Mouse (Mus musculus) frontal cortex, postnatal 14 days (tissue): ENCODE data around the gene Nfkb2.

ENCODE experiments used
- DNase-seq, 2 experiments: peaks; one replicate each; pipeline ENCODE4 v3.0.0; 2022; ENCODE audit warnings: low spot score in 2 of 2

The Nfkb2 gene

DNA sequence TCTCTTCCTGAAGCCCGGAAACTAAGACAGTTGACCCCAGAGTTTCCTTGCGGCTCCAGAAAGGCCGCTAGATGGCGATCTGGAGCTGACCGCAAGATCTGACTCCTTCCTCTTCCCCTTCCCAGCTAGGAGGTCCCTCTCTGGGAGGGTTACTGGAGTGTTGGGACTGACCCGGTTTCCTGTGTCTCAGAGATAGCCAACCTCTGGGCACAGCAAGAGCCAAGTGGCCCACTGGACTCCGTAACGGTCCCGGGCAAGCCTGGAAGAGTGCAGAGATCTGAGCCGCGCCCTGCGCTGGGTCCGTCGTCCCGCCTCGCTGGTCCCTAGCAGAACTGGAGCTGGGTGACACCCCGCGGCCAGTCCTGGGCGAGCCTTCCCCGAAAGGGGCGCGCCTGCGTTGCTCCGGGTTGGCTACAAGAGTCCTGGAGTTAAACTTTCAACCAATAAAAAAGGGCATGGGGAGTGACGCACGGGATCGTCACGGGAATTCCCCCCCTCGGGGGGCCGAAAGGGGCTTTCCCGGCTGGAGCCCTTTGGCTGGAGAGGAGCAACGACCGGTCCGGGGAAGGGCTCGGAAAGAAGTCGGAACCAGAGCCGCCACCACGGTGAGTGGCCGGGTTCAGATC lies at the start of gene Nfkb2:
Gene Nfkb2 (plus strand): TSS at position 105 of the 626 bp plus-strand sequence.
- DNase-seq, result peak; percentile 76 to 81

DNA sequence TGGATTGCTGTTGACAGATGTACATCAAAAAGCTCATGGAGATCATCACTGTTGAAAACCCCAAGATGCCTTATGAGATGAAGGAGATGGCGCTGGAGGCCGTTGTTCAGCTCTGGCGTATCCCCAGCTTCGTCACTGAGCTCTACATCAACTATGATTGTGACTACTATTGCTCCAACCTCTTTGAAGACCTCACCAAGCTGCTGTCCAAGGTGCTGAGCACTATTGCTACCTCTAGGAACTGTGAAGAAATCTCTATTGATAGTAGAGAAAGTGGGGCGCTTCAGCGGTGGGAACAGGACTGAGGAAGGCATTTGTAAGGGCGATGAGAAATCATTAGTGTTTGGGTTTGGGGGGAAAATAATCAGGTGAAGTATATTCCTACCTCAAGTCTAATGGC lies 39.4 kb upstream of the Nfkb2 start:
- DNase-seq, result no peak

DNA sequence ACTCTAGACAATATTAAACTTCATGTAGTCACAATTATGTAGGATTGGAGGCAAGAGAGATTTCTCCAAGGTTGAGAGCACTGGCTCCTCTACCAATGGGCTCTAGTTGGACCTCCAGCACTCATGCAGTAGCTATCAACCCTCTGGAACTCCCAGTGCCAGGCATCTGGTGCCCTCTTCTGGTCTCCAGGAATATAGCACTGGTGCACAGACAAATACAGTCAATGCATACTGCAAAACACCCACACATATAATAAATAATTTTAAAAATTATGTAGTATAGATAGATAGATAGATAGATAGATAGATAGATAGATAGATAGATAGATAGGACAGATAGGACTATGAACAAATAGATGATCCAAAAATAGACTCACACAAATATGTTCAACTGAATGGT lies 28.8 kb upstream of the Nfkb2 start:
- DNase-seq, result no peak

DNA sequence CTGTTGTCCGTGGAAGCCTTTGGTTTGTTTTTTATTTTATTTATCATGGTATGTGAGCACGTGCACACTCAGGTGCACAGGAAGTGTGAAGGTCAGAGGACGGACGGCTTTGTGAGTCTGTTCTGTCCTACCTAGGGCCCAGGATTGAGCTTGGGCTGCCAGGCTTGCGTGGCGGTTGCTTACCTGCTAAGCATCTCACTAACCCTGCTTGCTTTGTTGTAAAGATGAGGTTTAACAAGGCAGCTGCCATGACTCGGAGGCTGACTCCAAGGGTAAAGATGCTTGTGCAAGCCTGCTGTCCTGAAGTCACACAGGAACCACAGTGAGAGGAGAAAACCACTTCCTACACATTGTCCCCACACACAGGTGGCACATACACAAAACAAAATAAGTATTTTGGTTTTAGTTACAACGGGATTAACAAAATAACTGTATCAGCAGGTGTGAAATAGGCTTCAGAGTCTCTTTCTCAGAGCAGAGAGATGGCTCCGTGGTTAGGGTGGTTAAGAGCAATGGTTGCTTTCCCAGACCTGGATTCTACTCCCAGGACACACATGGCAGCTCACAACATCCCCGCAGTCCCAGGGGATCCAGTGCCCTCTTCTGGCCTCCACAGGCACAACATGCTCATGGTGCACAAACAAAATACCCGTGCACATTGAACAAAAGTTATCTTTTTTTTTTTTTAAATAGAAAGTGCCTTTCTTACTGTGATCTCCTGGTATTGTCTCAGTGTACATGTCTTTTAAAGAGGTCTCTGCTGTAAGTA lies 21.9 kb upstream of the Nfkb2 start:
- DNase-seq, result no peak

DNA sequence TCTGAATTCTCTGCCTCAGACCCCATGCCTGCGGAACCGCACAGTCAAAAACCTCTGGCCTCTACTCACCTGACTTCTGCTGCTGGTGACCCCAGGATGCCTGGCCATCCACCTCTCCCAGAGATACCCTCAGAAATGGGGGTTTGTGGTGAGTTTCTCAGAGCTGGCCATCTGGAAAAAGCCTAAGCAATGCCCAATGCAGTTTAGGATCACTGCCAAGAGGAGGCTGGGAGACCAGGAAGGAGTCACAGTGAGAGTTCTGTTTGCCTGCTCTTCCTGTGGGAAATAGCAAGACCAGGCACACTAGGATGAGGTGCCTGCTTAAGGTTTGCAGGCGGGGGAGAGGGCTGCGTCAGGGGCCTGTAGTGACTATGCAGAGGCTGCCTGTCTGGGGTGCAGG lies 19.4 kb upstream of the Nfkb2 start:
- no peak for DNase-seq

DNA sequence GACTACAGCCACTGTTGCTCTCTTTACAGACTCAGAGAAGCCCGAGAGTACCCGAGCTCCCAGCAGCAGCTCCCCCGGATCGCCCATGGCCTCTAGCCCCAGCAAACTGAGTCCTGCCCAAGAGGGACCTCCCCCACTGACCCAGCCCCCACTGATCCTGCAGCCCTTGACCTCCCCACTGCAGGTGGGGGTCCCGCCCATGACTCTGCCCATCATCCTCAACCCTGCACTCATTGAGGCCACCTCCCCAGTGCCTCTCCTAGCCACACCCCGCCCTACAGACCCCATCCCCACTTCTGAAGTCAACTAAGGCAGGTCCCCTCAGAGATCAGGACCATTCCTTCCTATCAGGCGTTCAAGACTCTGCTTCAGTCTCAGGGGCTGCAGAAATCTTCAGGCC lies 18.5 kb upstream of the Nfkb2 start:
- DNase-seq, result no peak

DNA sequence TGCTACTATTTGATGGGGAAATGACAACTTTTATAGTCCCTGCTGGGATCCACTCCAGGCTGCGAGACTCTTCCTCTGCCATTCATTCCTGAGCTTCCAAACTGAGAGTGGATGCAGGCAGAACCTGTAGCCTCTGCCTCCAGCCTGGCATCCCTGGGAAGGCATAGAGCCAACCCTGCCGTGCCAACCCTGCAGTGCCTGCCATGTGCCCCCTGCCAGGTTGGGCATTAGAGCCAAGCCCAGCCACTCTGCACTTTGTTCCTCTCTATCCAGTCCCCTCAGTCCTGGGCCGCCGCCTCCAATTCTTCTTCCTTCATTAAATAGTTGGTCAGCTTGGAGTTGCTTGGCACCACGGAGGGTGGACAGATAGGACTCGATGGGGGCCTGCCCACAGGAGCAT lies 18.1 kb upstream of the Nfkb2 start:
- no peak for DNase-seq

DNA sequence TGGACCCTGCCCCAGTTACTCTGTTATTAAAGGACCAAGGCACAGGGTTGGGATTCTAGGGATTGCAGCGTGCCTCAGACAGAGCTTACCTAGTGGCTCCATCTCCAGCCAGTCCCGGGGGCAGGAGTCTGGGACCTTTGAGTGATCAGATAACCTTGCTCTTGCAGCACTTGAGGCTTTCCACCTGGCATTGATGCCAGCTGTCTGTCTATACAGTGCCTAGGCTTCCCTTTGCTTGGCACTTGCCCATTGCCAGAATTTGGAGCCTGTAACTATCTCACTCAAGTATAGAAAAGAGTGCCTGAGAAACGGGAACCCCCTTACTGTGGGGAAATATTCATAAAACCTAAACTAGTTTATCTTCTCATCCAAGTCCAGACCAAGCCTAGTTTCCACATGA lies 17.2 kb upstream of the Nfkb2 start:
- no peak for DNase-seq

DNA sequence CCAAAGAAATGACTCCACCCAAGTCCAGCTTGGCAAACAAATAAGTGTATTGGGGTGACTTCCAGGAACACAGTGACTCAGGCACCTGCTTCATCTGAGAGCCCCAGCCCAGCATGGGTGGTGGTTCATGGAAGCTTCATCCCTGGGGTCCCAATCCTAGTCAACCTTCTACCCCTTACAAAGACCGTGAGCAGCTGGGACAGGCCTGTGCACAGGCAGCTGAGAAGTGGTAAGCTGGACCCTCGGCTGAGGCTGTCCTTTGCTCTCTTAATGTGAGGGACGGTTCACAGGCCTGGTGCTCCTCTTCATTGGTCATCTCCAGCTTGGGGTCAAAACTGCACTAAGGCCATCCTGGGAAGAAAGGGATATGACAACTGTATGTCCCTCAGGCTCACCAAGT lies 16.6 kb upstream of the Nfkb2 start:
- no peak for DNase-seq

DNA sequence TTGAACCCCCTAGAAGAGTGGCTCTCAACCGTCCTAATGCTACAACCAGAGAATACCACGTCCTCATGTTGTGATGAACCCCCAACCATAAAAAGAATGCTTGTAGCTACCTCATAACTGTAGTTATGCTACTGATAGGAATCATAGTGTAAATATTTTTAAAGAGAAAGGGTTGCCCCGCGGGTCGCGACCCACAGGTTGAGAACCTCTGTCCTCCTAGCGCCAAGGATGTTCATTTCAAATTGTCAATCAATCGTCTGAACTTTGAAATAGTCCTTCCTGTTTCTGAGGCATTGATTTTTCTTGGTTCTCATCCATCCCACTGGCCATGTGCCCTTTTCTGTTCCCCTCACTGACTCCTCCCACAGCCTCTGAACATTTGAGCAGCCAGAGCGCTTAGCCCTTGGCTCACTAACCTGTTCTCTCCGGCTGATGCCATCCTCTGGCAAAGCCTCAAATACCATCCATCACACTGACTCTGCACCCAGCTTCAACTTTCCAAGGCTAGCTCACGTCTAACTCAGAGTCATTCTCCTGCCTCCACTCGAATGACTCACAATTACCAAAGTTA lies 13.5 kb upstream of the Nfkb2 start:
- no peak for DNase-seq

DNA sequence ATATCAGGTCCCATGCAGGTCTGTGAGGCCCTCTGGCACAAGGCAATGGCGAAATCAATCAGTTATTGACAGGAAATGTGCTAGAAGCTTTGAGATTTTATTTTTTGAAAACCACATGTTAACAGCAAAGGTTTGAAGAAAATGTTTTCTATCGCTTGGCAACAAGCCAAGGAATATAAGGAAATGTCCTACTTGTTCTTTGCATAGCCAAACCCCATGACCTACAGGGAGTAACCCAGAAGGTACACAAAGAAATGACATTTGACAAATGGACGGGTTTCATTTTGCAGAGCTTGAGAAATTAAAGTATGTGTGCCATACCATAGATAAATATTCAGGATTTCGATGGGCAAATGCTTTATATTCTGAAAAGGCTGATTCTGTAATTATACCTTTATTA lies 7.2 kb upstream of the Nfkb2 start:
- no peak for DNase-seq

DNA sequence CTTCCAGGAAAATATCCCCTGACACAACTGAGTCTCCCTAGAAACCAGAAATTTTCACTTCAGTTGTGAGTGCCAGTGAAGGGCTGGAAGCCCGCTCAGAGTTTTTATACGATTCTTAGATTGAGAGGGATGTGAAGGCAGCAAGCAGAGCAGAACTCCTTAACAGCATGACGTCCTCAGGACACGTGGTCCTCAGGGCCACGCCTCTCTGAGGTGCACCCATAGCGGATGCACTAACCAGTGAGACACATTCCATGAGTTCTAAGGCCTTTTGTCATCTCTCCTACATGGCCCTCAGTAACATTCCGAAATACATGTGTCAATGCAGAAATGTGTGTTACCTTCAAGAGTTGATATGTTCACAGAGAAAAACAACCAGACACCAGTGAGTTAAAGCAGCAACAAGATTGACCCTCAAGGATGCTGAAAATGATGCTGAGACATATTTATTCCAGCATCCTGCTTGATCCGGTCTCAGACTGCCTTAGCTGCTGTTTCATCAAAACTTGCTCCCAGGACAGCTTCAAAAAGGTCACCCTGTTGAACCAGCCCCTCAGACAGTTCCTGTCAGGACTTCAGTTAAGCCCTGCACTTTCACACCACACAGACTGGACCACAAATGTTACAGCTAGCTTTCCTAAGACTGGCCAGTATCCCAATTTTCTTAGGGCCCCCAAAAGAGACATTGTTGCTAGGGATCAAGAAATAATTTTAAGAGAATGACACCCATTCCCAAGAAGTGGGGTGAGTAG lies 3.6 kb upstream of the Nfkb2 start:
- no peak for DNase-seq

DNA sequence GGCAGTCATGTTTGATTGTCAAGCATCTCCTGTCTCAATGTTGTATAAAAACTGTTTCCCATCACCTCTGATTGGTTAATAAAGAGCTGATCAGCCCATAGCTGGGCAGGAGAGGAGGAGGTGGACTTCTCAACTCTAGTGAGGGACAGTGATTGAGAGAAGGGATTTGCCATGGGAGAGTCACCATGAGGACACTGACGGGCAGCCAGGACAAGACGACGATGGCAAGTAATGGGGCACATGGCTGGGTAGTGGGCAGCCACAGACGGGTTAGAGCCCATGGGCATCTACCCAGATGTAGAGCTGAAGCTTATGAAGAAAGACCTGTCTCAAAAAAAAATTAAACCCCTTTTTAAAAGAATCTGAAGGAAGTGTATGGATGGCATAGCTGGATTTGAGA lies 1.6 kb upstream of the Nfkb2 start:
- DNase-seq, result no peak

DNA sequence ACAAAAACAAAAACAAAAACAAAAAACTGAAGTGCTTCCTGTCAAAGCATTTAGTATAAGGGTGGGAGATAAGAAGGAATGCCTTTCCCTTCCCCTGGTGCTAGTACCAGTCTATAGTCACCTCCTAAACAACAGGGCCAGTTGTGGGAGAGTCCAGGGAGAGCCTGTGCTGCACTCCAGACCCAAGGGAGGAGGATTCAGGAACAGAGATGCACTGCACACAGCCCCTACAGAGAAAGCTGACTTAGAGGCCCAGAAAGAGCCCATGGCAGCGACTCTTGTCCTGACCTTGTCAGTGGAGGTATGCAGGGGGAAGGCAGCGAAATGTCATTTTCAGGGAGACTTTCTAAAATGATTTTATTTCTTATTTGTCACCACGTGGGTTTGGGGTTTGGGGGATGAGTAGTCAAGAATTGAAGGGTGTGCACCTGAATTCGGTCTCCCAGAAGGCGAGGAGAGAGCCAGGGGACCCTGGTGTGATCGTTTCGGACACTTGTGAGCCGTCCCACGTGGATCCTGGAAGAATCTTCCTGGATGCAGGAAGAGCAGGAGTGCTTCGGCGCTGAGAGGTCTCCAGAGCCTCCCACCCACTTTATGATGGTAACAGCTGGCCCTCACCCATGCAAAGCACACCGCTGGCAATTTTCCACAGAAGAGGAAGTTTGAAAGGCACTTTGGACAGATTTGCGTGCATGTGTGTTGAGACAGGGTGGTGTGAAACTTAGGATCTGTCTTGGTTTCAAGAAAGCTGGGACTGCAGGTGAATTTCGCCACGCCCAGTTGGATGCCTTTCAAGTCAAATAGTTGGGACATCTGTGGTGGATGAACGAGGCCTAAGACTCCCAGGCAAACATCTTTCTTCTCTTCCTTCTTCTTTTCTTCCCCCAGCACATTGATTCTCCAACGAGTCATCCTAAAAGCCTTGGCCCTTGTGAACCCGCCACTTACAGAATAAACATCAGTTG lies 587 bp upstream of the Nfkb2 start:
- DNase-seq, result no peak

DNA sequence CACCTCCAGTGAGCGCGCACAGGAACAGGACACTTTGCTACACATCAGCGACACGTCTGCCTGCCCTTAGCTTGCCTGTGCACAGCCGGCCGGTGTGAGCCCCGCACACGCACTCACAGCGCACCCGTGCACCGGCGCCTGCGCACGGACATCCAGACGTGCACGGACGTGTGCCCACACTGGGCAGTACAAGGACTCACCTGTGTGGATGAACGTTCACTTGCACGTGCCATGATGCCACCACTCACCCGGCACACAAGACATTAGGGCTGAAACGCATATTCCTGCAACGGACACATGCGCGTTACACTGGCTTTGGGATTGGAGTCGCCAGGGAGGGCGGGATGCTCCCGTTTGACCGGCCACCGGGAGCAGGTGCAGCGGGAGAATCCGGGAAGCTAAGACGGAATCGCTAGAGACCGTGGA lies 801 bp downstream of the Nfkb2 start:
- DNase-seq, result no peak

DNA sequence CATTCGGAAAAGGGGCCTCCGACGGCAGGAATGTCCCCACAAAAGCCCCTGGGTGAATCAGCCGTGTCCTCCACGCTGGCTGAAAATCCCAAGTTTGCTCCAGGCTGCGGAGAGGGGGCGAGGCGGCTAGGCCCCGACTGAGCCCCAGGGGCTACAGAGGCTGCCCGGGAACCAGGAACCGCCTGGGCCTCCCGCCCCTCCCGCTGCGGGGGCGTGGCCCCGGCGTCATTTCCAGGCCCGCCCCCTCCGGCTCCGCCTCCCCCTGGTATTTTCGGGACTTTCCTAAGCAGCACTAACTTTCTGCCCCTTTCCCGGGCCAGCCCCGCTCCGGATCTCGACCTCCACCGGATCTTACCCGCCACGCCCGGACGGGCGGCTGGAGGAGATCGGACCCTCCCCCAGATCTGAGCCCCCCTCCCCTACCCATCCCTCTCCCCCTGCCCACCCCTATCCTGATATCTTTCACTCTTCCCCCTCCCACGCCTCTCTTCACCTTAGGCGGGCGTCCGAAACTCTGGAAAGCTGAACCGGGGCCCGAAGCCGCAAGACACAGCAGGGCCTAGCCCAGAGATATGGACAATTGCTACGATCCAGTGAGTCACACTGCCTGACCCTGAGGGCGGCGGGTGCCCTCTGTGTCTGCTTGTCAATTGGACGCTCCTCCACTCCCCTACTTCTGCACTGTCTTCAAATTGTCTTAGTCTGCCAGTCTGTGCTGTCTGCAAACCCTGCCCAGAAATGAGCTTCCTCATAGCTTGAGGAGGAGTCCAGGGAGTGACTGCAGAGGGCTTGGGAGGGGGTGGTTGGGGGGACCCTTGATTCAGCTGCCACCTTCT lies 1.5 kb downstream of the Nfkb2 start:
- peak in 1 of 2 experiments; percentile 64 for DNase-seq

DNA sequence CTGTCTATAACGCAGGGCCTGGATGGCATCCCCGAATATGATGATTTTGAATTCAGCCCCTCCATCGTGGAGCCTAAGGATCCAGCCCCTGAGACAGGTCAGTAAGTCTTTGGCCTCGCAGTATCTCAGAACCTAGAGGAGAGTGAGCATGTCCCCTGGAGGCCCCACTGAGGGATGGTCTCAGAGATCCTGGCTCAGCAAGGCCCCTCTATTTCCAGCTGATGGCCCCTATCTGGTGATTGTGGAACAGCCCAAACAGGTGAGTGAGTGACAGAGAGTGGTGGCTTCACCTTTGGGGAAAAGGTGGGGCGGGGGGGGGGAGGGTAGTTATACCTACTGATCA lies 2.1 kb downstream of the Nfkb2 start:
- peak in 1 of 2 experiments; percentile 1 for DNase-seq

DNA sequence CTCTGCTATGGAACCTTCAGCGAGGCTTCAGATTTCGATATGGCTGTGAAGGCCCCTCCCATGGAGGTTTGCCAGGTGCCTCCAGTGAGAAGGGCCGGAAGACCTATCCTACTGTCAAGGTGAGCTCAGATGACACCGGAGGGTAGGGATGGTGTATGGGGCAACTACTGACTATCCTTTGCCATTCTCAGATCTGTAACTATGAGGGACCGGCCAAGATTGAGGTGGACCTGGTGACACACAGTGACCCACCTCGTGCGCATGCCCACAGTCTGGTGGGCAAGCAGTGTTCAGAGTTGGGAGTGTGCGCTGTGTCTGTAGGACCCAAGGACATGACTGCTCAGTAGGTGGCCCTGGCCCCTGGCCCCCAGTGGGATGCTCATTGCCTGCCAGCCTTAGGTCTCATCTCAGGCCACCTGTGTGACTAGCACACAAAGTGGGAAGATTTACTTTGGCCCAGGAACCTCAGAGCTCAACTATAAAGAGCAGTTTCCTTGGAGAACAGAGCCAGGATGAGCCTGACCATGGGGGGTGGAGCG lies 2.7 kb downstream of the Nfkb2 start:
- peak in 1 of 2 experiments; percentile 2 for DNase-seq

DNA sequence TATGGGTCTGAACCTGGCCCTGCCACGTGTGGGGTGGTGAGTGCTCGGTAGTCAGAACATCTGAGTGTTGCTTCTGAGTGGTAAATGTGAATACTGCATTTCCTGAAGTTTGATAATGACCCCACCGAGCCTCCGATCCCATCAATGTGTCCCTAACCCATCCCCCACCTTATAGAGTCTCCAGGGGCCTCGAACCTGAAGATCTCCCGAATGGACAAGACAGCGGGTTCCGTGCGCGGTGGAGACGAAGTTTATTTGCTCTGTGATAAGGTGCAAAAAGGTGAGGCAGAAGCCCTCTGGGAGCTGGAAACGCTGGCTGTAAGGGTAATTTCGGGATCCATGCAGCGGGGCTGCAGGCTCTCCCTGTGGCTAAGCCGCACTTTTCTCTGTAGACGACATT lies 3.7 kb downstream of the Nfkb2 start:
- no peak for DNase-seq

DNA sequence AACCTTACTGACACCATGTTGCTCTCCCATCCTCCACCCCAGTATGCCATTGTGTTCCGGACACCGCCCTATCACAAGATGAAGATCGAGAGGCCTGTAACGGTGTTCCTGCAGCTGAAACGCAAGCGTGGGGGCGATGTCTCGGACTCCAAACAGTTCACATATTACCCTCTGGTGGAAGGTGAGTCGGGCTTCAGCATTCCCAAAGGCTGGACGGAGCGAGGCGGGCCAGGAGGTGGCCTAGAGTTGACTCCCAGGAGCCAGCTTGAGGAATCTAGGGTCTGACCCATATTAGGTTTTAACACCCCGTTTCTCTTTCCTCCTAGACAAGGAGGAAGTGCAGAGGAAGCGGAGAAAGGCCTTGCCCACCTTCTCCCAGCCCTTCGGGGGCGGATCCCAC lies 4.2 kb downstream of the Nfkb2 start:
- no peak for DNase-seq
